Mouse (Mus musculus) spleen, adult 2 months (tissue): ENCODE measurements at regions not wholly inside any gene's neighbourhood (a gene's known extent, or its start where the extent isn't known, plus 50 kb on each side); places are given as distances from the start of the nearest gene placed in this dataset.

Source experiments
- CTCF ChIP-seq: fragments of 200-500 bp; IDR thresholded peaks from 2 replicates; pipeline ENCODE4 v1.5.1; 2011; ENCODE audit warnings: mild to moderate bottlenecking, inconsistent platforms; ENCODE audit not compliant: insufficient read depth, insufficient read length, insufficient replicate concordance; ENCODE audit errors: extremely low read depth
- POLR2A ChIP-seq: fragments of 200-500 bp; IDR thresholded peaks from 2 replicates; pipeline ENCODE4 v1.6.1; 2011; ENCODE audit warnings: low read depth, low read length, inconsistent platforms

GRCm38 (mm10) chr13:107845838-107846237, 198.4 kb upstream of the Smim15 start:
- no peak for TF ChIP-seq CTCF
- no peak for TF ChIP-seq POLR2A
